Mouse (Mus musculus) thymus, postnatal 14 days (tissue): ENCODE measurements at regions not wholly inside any gene's neighbourhood (a gene's known extent, or its start where the extent isn't known, plus 50 kb on each side); places are given as distances from the start of the nearest gene placed in this dataset.

Experiments
- DNase-seq: peaks from one replicate; pipeline ENCODE4 v3.0.0; 2021

DNA sequence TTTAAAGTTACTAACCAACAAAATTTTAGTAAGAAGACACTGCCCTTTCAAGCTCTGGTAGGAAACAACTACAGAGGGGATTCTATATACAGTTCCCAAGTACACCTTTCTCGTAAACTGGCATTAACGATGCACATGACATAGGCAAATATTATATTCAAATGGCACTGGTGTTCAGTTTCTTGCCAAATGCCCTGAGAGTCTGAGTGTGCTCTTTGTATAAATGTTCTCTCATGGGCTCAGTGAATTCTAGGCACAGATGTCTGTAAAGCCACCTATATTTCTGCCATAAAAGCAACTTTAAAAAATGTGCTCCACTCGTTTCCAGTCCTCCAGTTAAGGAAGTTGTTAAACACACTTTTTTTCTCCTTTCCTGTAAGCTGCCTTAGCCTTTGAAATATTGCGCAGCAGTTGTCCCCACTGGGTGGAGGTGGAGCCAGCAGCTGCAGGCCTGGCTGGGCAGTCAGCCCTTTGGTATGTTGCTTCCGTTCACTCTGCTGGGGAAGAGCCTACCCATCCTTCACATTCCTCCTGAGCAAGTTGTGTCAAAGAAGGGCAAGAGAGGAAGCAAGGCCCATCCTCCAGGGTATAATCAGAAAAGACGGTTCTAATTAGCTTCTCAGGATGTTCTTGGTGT is 347.4 kb upstream of the Actbl2 start:
- DNase-seq = peak; percentile 6

DNA sequence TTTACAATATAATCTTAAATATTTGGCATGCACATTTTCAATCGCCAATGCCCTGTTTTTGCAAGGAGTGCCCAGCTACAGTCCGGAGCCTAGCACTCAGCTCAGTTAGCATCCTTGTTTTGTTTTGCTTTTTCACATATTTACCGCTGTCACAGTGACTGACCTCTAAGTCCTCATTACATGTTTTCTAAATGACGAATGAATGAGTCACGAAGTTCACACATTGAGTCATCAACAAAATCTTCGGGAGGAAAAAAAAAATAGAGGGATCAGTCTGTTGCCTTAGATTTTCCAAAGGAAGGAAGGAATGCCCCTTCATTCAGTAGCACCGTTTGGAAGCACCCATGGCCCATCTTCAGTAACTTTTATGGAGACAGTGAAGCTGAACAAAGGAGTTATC is 342.9 kb upstream of the Actbl2 start:
- no peak for DNase-seq

DNA sequence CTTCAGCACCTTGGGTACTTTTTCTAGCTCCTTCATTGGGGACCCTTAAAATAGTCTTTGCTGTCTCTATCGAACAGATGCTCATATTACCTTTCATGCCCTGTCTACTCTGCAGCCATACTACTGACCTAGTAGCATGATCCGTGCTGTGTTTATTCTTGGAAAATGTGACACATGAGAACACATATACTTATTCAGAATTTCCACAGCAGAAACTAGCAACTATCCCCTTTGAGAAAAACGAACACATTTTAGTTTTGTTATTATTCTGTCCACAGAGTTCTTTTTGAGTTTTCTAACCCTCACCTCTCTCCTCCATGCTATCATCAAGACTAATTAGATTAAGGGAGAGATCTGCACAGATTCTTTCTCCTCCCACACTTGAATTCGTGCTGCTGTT is 341.6 kb upstream of the Actbl2 start:
- no peak for DNase-seq

DNA sequence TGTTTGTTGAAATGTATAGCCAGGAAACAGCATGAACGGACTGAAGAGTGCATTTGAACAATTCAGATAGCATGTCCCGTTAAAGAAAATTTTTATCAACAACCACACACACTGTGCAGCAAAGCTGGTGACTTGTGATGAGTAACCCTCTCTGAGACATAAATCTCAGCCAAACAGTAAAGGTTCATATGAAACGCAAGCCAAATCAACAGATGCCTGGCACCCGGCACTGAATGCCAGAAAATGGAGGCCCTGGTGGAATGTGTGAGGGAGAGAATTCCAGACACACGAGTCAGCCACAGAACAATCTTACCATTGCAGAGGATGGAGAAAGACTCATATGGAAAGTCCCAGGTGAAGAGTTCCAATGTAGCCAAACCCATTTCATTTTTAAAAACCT is 341.1 kb upstream of the Actbl2 start:
- no peak for DNase-seq

DNA sequence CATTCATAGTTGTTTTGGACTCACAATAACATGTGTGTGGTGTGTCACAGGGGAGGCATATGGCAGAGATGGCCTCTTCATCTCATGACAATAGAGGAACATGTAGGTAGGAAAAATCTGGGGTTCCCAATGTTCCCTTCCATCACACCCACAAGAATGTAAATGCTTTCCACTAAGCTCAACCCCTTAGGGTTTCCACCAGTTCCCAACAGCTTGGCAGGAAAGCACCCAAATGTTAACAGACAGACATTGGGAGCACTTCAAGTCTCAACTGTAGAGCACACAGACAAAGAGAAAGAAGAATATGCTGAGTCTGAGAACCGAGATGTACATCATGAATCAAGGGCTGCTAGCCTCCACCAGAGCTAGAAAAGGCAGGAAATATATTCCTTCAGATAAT is 339.7 kb upstream of the Actbl2 start:
- no peak for DNase-seq

DNA sequence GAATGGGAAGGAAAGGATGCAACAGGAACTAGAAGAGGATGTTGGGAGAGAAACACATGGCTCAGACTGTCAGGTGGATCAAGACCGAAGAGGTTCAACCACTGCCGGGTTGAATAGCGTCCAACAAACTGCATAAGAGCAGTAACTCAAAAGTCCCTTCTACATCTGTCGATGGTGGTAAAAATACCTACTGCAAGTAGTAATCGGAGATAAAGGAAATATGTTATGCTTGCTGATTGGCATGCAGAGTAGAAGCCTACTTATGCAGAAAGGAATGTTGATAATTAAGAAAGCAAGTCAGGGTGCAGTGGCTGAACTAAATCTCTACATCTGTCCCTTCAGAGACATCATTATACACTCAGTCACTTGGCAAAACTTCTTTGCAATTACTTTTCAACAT is 330.9 kb upstream of the Actbl2 start:
- DNase-seq = no peak

DNA sequence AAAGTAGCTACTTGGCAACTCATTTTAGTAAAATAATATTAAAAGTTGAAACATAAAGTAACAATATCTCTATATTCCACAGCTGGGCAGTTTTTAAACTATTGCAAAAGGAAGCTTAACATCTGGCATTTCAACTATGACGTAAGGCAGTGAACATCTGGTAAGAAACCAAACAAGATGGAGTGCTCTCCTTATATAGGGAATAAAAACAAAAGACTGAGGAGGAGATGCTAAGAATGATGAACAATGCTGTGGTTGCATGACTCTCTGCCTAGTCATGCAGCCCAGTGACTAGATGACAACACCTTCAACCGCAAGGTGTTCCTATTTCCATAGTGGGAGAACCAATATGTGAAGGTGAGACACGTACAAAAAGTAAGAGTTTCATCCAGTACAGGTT is 329.9 kb upstream of the Actbl2 start:
- DNase-seq = no peak

DNA sequence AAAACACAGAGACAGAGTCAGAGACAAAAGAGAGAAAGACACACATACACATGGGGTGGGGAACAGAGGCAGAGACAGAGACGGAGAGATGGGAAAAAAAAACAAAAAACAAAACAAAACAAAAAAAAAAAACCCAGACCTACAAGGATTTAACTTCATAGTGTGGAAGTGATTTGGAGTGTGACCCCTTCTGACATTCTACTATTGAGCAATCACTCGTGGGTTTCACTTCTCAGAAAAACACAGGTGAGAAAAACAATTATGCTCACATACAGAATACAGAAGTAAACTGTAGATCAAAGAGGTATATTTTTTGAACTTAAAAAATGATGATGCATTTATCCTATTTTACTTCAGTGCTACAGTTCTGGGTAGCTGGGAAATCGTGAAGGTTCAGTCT is 326.7 kb upstream of the Actbl2 start:
- DNase-seq = no peak

DNA sequence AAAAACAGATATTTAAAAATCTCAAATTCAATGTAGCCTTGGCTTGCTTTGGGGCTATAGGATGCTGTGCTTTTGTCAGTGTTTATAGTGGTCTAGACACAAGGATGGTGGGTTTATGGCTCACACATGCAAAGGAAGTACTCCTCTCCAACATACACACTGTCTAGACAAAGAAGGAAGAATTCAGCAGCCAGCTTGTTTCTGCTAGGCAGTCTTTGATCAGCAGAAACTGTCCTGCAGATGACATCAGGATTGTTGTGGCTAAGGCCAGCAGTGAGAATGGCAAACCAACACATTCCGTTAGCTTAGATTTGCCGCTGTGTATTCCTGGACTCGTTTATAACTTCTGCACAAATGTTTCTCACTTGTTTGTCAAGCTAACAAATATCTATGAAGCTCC is 325.9 kb upstream of the Actbl2 start:
- DNase-seq = no peak

DNA sequence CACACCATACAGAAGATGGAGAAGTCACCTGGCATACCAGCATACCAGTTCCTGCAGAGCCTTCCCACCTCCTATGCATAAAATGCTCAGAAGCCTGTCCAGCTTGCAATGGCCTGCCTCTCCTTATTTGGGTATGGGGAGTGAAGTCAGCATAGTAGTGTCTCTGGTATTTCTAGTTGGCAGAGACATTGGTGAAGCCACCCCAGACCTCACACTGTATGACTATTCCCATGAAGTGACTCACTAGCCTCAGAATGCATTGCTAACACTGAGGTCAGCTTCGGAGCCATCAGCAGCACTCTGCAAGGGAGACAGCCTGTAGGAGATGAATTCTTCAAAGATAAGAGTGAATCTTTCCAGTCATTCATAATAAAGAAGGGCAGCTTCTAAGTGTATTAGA is 325.2 kb upstream of the Actbl2 start:
- no peak for DNase-seq

DNA sequence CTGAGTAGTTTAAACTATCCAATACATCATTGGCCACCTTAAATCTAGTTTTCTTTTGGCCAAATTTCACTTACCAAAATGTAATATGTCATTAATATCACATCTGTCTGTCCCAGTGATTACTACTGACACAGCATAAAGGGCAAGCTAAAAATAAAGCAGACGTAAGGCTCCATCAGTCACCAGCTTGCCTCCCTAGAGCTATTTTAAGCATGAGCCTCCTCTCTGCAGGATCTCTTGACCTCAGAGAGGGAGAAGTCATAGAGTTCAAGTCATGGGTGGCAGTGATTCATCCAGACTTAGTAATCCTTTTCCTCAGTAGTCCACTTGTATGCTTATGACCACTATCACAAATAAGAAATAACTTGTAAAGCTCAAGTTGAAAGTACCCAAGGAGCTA is 313.2 kb upstream of the Actbl2 start:
- DNase-seq = no peak

DNA sequence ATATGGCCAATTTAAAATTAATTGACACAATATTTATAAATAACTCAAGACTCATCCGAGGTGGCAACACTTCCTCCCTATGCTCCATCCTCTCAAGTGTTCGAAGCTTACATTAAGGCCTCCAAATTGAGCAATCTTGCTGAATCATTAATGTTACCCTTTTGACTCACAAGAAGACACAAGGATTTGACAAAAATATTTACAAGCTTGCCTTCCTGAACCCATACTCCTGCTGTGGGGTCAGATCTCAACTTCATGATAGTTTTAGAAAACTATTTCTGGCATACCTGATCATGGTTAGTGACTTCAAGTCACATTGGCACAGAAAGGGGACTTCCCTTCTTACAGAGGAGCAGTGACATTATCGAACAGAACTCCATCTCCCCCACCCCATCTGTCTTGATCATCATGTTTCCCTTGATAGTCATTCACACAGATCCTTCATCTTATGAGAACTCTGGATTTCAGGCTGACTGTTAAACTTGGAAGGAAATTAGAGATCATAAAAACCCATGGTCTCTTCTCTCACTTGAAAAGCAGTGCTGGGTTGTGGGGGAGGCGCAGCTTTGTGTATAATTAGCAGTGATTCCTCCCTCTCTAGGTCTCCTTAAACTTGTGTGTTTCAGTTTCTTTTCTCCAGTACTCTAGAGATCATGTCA is 311.7 kb upstream of the Actbl2 start:
- DNase-seq = no peak

DNA sequence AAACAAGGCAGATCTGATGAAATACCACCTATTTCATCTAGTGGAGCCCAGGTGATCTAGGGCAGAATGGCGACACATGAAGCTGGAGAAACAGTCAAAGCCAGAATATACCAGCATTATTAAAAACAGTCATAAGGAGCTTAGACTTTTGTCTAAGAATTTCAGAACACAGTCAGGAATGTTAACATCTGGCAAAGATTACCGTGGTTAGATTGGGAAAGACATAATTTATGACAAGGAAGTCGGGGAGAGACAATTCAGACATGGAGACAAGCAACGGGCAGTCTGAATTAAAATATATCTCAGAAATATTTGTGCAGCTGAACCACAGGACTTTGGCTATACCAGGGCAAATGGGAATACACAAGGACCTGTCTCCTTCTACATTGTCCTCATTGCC is 310.8 kb upstream of the Actbl2 start:
- no peak for DNase-seq

DNA sequence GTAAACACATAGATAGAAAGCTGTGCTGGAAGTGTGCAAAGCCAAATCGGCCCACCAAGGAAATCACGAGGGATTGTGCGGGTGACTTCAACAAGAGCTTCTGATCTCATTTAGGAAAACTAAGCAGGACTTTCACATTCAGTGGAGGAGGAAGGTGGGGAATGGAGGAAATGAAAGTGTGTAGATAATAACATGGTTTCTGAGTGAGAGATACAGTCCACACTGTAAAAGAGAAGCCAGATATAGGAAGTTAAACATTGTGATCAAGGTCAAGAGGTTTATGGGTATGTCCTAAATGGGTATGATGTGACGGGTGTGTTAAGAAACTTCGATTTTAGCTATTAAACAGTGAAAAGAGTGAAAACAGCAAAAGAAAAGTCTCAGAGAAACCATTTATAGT is 310.1 kb upstream of the Actbl2 start:
- no peak for DNase-seq

DNA sequence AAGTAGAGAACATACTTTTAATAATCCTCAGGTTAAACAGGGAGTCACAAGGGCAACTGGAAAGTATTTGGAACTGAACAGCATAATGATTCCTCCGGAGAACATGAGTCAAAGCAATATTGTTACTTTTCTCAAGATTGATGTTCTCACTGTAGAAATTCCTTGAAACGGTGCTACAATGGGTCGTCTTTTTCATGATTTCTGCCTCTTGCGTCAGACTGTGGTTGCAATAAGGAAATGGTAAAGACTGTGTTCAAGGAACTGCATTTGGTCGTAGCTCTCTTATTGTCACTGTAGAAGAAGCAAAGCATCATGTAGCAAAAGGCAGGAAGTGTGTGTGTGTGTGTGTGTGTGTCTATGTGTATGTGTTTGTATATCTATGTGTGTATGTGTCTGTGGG is 294.6 kb upstream of the Actbl2 start:
- no peak for DNase-seq

DNA sequence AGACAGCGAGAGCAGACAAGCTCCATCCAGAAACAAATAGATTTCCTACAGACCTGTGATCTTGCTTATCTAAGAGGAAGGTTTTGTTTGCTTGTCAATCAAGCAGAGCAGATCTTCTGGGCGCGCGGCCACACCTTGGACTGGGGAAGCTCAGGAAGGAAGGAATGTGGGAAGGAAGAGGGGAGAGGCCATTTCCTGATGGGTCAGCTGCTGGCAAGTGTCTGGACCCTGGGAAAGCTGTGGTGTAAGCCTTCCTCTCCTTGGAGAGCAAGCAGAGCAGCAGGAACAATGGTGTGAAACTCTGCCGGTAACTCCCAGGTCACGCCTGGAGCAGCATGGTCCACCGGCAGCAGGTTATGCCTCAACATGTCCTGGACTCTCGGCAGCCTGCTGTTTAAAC is 287.7 kb upstream of the Actbl2 start:
- no peak for DNase-seq

DNA sequence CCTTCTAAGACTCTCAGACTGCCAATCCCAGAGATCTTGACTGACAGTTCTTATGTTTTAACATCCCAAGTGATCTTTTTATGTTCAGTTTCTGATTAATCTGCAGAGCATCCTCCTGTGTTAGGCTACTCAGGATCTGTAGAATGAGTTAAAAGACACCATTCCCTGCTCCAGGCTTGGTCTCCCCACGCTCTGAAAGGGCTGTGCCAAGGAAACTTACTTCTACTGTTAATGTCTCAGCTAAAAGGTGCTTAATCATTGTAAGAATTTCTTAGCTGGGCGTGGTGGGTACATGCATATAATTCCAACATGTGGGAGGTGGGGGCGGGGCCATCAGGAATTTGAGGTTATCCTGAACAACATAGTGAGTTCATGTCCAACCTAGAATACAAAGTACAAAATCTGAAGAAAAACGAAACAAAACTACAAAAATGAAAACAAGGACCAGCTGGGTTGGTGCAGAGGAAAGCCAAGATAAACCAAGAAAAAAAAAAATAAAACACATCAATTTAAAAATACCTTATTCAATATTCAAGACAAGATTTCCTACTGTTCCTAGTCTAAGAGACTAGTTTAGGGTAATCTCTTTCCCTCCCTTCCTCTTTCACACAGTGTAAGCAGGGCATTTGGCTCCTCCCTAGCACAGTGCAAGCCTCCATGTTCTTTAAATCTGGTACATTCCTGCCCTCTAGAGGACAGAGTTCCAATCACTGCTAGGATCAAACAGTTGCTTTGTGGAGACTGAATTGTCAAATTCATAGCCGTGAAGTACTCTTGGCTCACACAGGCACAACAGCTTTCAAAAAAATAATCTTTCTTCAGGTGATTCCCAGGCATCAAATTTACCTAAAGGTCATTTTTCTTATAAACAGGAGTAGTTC is 286.9 kb upstream of the Actbl2 start:
- DNase-seq = peak; percentile 35

DNA sequence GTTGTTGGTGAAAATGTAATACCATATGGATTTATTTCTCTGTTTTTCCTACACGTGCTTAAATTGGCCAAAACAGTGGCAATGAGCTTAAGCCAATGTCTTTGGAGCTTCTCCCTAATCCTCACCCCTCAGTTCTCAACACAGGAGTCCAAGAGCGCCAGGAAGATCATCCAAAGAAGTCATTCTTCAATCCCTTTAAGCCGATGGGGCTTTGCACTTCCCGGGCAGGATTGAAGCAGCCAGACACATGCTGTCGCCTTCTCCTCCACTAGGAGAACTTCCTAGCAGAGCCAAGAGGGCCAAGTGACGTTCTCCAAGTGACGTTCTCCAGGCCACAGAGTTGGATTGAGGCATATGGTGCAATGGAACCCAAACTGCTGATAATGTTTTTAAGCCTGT is 286.3 kb upstream of the Actbl2 start:
- no peak for DNase-seq

DNA sequence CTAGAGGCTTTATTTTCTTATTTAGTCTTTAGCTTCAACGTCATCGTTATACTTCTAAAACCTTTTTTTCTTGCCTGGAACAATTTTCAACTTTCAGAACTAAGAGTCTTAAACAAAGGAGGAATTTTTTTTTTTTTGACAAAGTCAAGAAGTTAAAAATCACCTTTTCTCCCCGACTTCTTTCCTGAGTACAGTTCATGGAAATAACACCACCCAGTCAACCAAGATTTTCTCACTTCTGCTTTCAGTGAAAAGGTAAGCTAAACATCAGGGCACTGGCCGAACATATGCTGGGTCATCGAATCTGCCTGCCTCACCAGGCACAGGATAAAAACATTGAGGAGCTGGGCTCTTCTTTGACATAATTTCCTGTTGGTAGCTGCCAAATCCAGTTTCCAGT is 277.4 kb upstream of the Actbl2 start:
- DNase-seq = no peak

DNA sequence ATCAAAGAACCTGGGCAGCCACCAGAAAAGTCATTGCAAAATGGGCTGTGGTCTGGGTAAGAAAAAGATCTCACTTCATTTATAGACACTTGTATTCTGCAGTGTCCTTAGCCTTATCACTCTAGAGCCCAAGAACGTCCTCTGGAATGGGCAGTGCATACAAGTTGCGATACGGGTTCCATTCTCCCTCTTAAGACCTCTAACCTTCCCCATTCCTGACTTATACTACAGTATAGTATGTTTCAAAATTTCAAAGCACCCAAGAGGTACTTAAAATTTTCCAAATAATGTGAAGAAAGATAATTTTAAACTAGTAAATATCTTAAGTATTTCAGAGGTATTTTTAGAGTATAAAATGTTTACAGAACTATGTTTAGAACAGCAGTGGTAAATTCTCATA is 276.8 kb upstream of the Actbl2 start:
- DNase-seq = no peak

DNA sequence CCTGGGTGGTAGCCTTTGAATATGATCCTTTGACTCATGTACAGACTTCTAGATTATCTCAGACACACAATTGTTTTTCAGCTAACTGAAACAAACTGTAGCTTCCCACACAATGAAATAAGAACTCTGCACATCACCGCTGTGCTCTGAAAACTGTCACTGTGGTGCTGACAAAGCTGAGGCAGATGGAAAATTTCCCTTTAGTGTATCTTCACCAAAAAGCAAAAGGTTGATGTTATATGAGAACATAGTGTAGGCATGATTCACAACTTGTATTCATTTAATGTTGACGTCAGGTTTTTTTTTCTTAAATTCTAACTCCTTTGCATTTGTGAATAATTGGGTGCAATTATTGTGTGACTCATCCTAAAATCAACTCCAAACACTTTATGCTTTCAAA is 264.1 kb upstream of the Actbl2 start:
- no peak for DNase-seq

DNA sequence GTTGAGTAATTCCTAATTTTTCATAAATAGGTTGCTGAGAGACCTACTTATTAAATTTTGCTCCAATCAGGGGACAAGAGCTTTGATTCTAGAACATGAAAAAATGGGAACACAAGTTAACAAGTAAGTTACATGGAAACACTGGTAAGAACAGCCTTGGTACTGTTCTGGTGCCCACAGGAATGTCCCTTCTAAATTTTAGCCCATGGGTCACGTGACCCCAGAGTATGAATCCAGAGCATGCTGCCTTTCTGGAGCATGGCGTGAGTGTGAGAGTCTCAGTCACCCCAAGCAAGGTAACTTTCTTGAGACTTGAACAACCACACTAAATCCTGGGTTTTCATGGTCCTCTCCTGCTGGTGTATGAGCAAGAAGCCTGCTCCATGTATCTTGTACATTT is 263.7 kb upstream of the Actbl2 start:
- no peak for DNase-seq

DNA sequence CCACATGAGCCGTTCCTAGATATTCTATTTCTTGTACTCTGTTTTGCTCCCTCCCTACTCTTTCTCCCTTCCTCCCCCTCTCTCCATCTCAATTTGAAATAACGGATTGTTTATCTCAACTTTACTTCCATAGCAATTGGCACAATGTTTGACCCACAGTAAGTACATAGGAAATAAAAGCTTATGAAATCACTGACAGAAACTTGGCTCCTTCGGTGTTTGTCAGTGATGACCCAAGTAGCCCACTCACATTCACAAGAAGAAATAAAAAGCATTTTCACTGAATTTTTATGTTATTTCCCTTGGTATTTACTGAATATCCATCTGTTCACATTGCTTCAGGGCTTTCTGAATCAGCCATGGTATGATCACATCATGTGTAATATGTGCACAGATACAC is 260.2 kb upstream of the Actbl2 start:
- DNase-seq = no peak

DNA sequence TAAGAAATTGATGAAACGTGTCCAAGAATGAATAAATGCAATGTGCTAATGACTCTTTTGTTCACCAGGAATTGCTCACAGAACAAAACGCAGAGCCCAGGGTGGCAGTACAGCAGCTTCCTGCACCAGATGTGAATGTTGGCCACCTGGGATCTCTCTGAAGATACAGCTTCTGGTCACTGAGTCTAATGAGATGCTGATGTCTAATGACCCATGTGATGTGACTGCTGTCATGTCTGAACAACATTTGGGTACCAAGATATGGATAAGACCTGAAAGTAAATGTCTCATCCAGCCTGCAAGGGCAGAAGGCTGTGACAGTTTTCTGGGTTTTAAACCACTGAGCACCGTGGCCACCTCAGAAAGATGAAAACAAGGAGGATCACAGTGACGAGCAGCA is 252.1 kb upstream of the Actbl2 start:
- DNase-seq = no peak
